ENCODE assay signal across 22 mouse cellular contexts in the genomic region with DNA sequence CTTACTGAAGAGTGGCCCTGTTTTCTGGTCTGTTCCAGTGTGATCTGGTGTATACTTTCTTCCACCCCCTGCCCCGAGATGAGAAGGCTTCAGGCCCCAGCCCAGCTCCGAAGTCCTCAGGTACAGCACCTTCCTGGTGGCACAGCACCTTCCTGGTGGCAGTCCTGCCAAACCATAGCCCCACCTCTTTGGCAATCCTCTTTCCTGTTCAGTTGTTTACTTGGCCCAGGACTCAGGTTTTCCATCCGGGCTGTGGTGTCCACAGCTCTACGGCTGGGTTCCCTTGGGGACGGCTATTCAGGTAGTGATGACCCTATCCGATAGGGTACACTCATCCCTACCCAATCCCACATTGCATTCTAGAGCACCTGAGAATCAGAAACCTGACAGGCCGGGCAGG. TPM values are rescaled to one million over a fixed set of nuclear protein-coding genes. Genes with fewer than 3 reads are reported as not detected.
DNase-seq lines count a peak whose midpoint lies in the region; TF ChIP-seq lines count a peak whose summit lies in the region.
"Had no signal": no experiment of that assay in that cellular context is flagged by ENCODE, and none has a peak within 500 bp of the region (broad histone marks: within the 10 kb centered on the region; RNA-seq: fewer than 3 reads in every experiment).

No protein-coding gene starts in this region.

- H3K9ac ChIP-seq in liver, adult 2 months (ENCODE audit: low read depth, low read length): peak overlapping the region; percentile 60
- H3K9ac ChIP-seq: forebrain, embryonic 13.5 days; forebrain, postnatal 0 days; hindbrain, embryonic 12.5 days; hindbrain, embryonic 15.5 days had no signal

- H3K4me1 ChIP-seq in liver, adult 2 months (ENCODE audit: control insufficient read depth, insufficient read depth, low read length): peaks cover 2% of the 10 kb centered on the region; the same call in 1 of the 2 replicates
- H3K4me1 ChIP-seq in small intestine, adult 2 months (ENCODE audit: control insufficient read depth, insufficient read depth, insufficient read length, low read length): no peaks in the 10 kb centered on the region
- H3K4me1 ChIP-seq: hindbrain, embryonic 15.5 days had no signal

- no peaks in the 10 kb centered on the region; the same call in 1 of the 2 replicates for H3K79me2 ChIP-seq in liver, adult 2 months (ENCODE audit: control insufficient read depth, insufficient read depth, low read length)

- H3K36me3 ChIP-seq in liver, adult 2 months (ENCODE audit: control insufficient read depth, insufficient read depth, low read length): no peaks in the 10 kb centered on the region; the same call in 1 of the 2 replicates
- peaks cover 76% of the 10 kb centered on the region for H3K36me3 ChIP-seq in small intestine, adult 2 months (ENCODE audit: control insufficient read depth, insufficient read depth, low read length)
- H3K36me3 ChIP-seq: G1E had no signal

- peak; percentile 93 for DNase-seq in liver, adult 2 months (ENCODE audit: extremely low read depth, low read depth, low spot score)
- no peak for DNase-seq in liver
- DNase-seq in lung, postnatal 36 days: peak; percentile 66
- no peak for DNase-seq in lung, postnatal 10 days
- no peak for DNase-seq in Muller cell, postnatal 12 days (ENCODE audit: inconsistent ontology term)
- DNase-seq: adrenal gland, adult 8-10 months; adrenal gland, postnatal 25 days; B cell, adult 2 months; cerebellum, adult 18-20 months; cerebellum, adult 9-10 months; cerebellum, postnatal 14 days; forebrain, postnatal 0 days; gastrocnemius, adult 2 months; gastrocnemius, postnatal 14 days; heart, adult 11 months had no signal

- no peak for TF ChIP-seq CTCF in liver, adult 2 months (IDR thresholded peaks at IDR 0.05; ENCODE audit: low read depth, low read length)
- TF ChIP-seq CTCF in small intestine, adult 2 months (IDR thresholded peaks at IDR 0.05; ENCODE audit: extremely low read depth, insufficient read length, insufficient replicate concordance, low read depth, low read length): no peak

- H3K4me3 ChIP-seq in liver, adult 2 months (ENCODE audit: insufficient read depth, low read depth, low read length): peak overlapping the region; percentile 59
- no peak overlapping the region for H3K4me3 ChIP-seq in small intestine, adult 2 months (ENCODE audit: low read depth, low read length)
- H3K4me3 ChIP-seq: forebrain, embryonic 10.5 days; forebrain, embryonic 13.5 days; gastrocnemius, adult 2 months; hindbrain, embryonic 12.5 days; hindbrain, embryonic 15.5 days had no signal

- no peaks in the 10 kb centered on the region for H3K27me3 ChIP-seq in liver, adult 2 months (ENCODE audit: control insufficient read depth, insufficient read depth, low read length)
- no peaks in the 10 kb centered on the region for H3K27me3 ChIP-seq in small intestine, adult 2 months (ENCODE audit: control insufficient read depth, insufficient read depth, low read length)
- H3K27me3 ChIP-seq: CH12.LX; forebrain, embryonic 13.5 days; hindbrain, embryonic 12.5 days; hindbrain, embryonic 15.5 days had no signal

- peak overlapping the region; percentile 83 for H3K27ac ChIP-seq in liver, adult 2 months (replicated peaks; ENCODE audit: insufficient read depth, low read depth, low read length)
- H3K27ac ChIP-seq in small intestine, adult 2 months (ENCODE audit: insufficient read depth, low read depth, low read length): peak overlapping the region; percentile 24; the same call in 1 of the 2 replicates
- H3K27ac ChIP-seq: forebrain, embryonic 10.5 days; forebrain, embryonic 13.5 days; gastrocnemius, adult 2 months; hindbrain, embryonic 12.5 days; hindbrain, embryonic 15.5 days had no signal

- 33% methylated on average over 7 of the region's 7 CpGs for WGBS in liver, adult 2 months
- 35% methylated on average over 7 of the region's 7 CpGs for WGBS in small intestine, adult 2 months

- no peak for TF ChIP-seq POLR2A in liver, adult 2 months (IDR thresholded peaks at IDR 0.05; ENCODE audit: extremely low read depth, insufficient read depth, low read length)
- no peak for TF ChIP-seq POLR2A in small intestine, adult 2 months (IDR thresholded peaks at IDR 0.05; ENCODE audit: low read depth, low read length)

RNA-seq across cellular contexts. Expression of a gene that starts 27.6 kb away (rescaled TPM):
- total RNA-seq in liver, adult 2 months (2014; rRNA removed): 43.3 and 48.6 TPM in 2 replicates
- 24.0 and 24.8 TPM in 2 replicates for polyA plus RNA-seq in liver, adult 2 months (2012; rRNA removed)
- 26.7 and 43.3 TPM in 2 replicates for polyA plus RNA-seq in small intestine, adult 2 months (2012; rRNA removed)

RNA-seq across cellular contexts. Expression of a gene that starts 57.8 kb away (rescaled TPM):
- total RNA-seq in liver, adult 2 months (2014; rRNA removed): 2.5 TPM in 2 replicates
- 1.6 and 3.3 TPM in 2 replicates for polyA plus RNA-seq in liver, adult 2 months (2012; rRNA removed)
- polyA plus RNA-seq in small intestine, adult 2 months (2012; rRNA removed): 13.2 and 23.9 TPM in 2 replicates
- polyA plus RNA-seq: G1E had no signal

Comparison
In these comparisons a context has a peak if more than half of its experiments do, and no peak if none do; other contexts are left out.
1. DNase-seq: peak in liver, adult 2 months (single experiment) and lung, postnatal 36 days (single experiment); none in liver (single experiment), lung, postnatal 10 days (single experiment) and Muller cell, postnatal 12 days (single experiment).